ENCODE assay signal across 36 mouse cellular contexts in the genomic region with DNA sequence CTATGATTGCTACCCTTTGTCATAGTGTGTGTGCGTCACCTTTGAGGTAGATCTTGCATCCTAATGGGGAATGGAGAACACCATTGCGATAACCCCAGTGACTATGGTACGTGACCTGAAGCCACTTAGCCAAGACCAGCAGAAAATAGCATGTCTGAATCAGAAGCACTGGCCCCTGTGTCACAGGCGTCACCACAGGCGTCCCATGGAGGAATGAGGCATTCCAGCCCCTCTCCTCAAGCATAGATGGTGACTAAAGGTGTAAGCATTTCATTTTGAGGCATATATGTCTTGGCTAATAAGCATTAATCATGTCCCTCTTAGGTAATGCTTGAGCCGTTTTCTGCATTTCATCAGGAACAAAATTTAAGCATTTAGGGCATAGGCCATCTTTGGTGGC.
"Had no signal": no experiment of that assay in that cellular context is flagged by ENCODE, and none has a peak within 500 bp of the region (broad histone marks: within the 10 kb centered on the region; RNA-seq: fewer than 3 reads in every experiment).

No protein-coding gene starts in this region.

- ATAC-seq: hindbrain, embryonic 16.5 days; hindbrain, postnatal 0 days; inflammation-experienced regulatory T-cells, adult 6 months; intestine, embryonic 15.5 days; intestine, embryonic 16.5 days; intestine, postnatal 0 days had no signal

- H3K9me3 ChIP-seq: heart, embryonic 10.5 days; heart, embryonic 12.5 days; heart, embryonic 13.5 days; heart, embryonic 15.5 days; hindbrain, embryonic 10.5 days; hindbrain, embryonic 12.5 days; hindbrain, embryonic 13.5 days; hindbrain, embryonic 15.5 days; intestine, embryonic 15.5 days; kidney, embryonic 15.5 days had no signal

- H3K36me3 ChIP-seq: heart, embryonic 10.5 days; heart, embryonic 12.5 days; heart, embryonic 13.5 days; heart, embryonic 15.5 days; hindbrain, embryonic 10.5 days; hindbrain, embryonic 12.5 days; hindbrain, embryonic 13.5 days; hindbrain, embryonic 15.5 days; intestine, embryonic 15.5 days; kidney, embryonic 15.5 days had no signal

- H3K4me3 ChIP-seq: heart, embryonic 10.5 days; heart, embryonic 12.5 days; heart, embryonic 13.5 days; heart, embryonic 15.5 days; hindbrain, embryonic 10.5 days; hindbrain, embryonic 12.5 days; hindbrain, embryonic 13.5 days; hindbrain, embryonic 15.5 days; intestine, embryonic 15.5 days; kidney, embryonic 15.5 days; layer of hippocampus, adult 2 months; left cerebral cortex, adult 2 months had no signal

- H3K27ac ChIP-seq: heart, embryonic 10.5 days; heart, embryonic 13.5 days; heart, embryonic 15.5 days; hindbrain, embryonic 10.5 days; hindbrain, embryonic 12.5 days; hindbrain, embryonic 13.5 days; hindbrain, embryonic 14.5 days; hindbrain, embryonic 15.5 days; hindbrain, postnatal 0 days; intestine, embryonic 15.5 days; kidney, embryonic 15.5 days; kidney, postnatal 0 days; layer of hippocampus, adult 2 months; left cerebral cortex, adult 2 months had no signal

- DNase-seq: heart, postnatal 10 days; heart, postnatal 14 days; heart, postnatal 36 days; heart, postnatal 4 days; kidney, adult 11 months; kidney, adult 18-20 months; kidney, adult 2 months; kidney, adult 8-10 months; kidney, adult 9 months; kidney, postnatal 10 days; kidney, postnatal 14 days; kidney, postnatal 25 days; kidney, postnatal 36 days; kidney, postnatal 4 days; layer of hippocampus, adult 9-11 months; layer of hippocampus, postnatal 36 days had no signal

- H3K9ac ChIP-seq: heart, embryonic 12.5 days; heart, embryonic 13.5 days; heart, embryonic 15.5 days; hindbrain, embryonic 12.5 days; hindbrain, embryonic 13.5 days; hindbrain, embryonic 14.5 days; hindbrain, embryonic 15.5 days; intestine, embryonic 15.5 days; kidney, embryonic 15.5 days had no signal

- H3K27me3 ChIP-seq: heart, embryonic 12.5 days; heart, embryonic 13.5 days; heart, embryonic 15.5 days; hindbrain, embryonic 12.5 days; hindbrain, embryonic 13.5 days; hindbrain, embryonic 15.5 days; intestine, embryonic 15.5 days; kidney, embryonic 15.5 days had no signal

- H3K4me1 ChIP-seq: hindbrain, embryonic 12.5 days; hindbrain, embryonic 13.5 days; hindbrain, embryonic 15.5 days; intestine, embryonic 15.5 days had no signal

- H3K4me2 ChIP-seq: heart, embryonic 11.5 days; heart, embryonic 12.5 days; heart, embryonic 13.5 days; heart, embryonic 15.5 days; hindbrain, embryonic 12.5 days; hindbrain, embryonic 13.5 days; hindbrain, embryonic 14.5 days; hindbrain, embryonic 15.5 days; intestine, embryonic 15.5 days; kidney, embryonic 15.5 days had no signal
